Mouse (Mus musculus): Measurements from ENCODE around the gene Sox11. TPM values are rescaled to one million over a fixed set of nuclear protein-coding genes. Genes with fewer than 3 reads are reported as not detected.

Gene Sox11
- polyA plus RNA-seq, 1 experiment: 5.4 TPM

GRCm38 (mm10) chr12:27311316-27311832 lies 31.0 kb downstream of the Sox11 start:
- TF ChIP-seq CTCF (IDR thresholded peaks at IDR 0.05; ENCODE audit: insufficient read depth, low read length) (no peak), POLR2A (IDR thresholded peaks at IDR 0.05; ENCODE audit: borderline replicate concordance, extremely low read depth, low read depth, low read length) (no peak)
- Histone ChIP-seq H3K4me1 (ENCODE audit: control insufficient read depth, insufficient read depth, low read length) (no peaks in the 10 kb centered on the region), H3K4me3 (replicated peaks; ENCODE audit: extremely low read depth, low read depth, low read length) (no peak overlapping the region)
- no peak for DNase-seq
- WGBS: 32% methylated on average over 5 of the region's 5 CpGs

GRCm38 (mm10) chr12:27310703-27311102 lies 31.7 kb downstream of the Sox11 start:
- no peak for DNase-seq
- whole genome bisulfite sequencing: 47% methylated on average over 13 of the region's 13 CpGs
- Histone ChIP-seq H3K4me3 (replicated peaks; ENCODE audit: extremely low read depth, low read depth, low read length) (no peak overlapping the region), H3K4me1 (ENCODE audit: control insufficient read depth, insufficient read depth, low read length) (no peaks in the 10 kb centered on the region)
- TF ChIP-seq CTCF (IDR thresholded peaks at IDR 0.05; ENCODE audit: insufficient read depth, low read length): no peak
- no peak for TF ChIP-seq POLR2A (IDR thresholded peaks at IDR 0.05; ENCODE audit: borderline replicate concordance, extremely low read depth, low read depth, low read length)

DNA sequence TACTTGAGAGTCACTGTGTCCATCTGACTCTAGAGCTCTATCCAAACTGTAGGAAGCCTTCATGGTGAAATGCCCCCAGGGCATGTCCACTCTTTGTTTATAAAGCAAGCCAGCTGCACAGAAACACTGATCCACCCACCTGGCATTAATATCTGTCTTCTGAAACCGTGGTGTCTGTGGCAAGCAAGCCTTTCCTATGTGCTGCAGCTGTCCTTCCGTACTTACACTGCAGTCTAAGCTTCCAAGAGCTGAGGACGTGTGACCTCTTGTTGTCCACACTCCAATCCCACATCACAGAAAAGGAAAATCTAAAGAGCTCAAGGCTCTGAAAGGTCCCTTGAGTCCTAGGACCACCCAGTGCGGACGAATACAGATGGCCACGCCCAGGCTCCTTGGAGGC lies 32.4 kb downstream of the Sox11 start:
- TF ChIP-seq POLR2A (IDR thresholded peaks at IDR 0.05; ENCODE audit: borderline replicate concordance, extremely low read depth, low read depth, low read length) (no peak), CTCF (IDR thresholded peaks at IDR 0.05; ENCODE audit: insufficient read depth, low read length) (no peak)
- no peak for DNase-seq
- H3K4me1 ChIP-seq (ENCODE audit: control insufficient read depth, insufficient read depth, low read length): no peaks in the 10 kb centered on the region
- H3K4me3 ChIP-seq (replicated peaks; ENCODE audit: extremely low read depth, low read depth, low read length): no peak overlapping the region
- 64% methylated on average over 6 of the region's 6 CpGs for WGBS

GRCm38 (mm10) chr12:27304713-27305437 lies 37.5 kb downstream of the Sox11 start:
- Histone ChIP-seq H3K4me1 (ENCODE audit: control insufficient read depth, insufficient read depth, low read length) (no peaks in the 10 kb centered on the region), H3K4me3 (replicated peaks; ENCODE audit: extremely low read depth, low read depth, low read length) (no peak overlapping the region)
- WGBS: 29% methylated on average over 2 of the region's 2 CpGs
- TF ChIP-seq CTCF (IDR thresholded peaks at IDR 0.05; ENCODE audit: insufficient read depth, low read length) (no peak), POLR2A (IDR thresholded peaks at IDR 0.05; ENCODE audit: borderline replicate concordance, extremely low read depth, low read depth, low read length) (no peak)
- no peak for DNase-seq

DNA sequence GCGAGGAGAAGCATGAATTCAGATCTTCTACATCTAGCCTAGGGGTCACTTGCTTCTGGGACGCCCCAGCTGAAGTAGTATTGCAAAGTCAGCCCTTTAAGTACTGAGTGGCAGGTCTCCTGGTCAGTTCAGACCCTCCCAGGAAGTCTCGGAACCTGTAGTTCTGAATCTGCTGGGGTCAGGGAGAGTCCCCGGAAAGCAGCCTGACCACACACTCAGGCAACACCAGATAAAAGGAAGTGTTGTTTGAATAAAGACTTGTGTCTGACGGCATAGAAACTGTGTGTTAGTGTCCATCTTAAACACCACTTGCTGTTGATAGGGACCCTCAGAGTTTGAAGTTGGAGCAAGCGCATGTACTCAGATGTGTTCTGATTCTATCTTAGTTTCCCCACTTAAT lies 39.2 kb downstream of the Sox11 start:
- 37% methylated on average over 6 of the region's 6 CpGs for WGBS
- TF ChIP-seq POLR2A (IDR thresholded peaks at IDR 0.05; ENCODE audit: borderline replicate concordance, extremely low read depth, low read depth, low read length): no peak
- TF ChIP-seq CTCF (IDR thresholded peaks at IDR 0.05; ENCODE audit: insufficient read depth, low read length): no peak
- no peak for DNase-seq
- no peak overlapping the region for H3K4me3 ChIP-seq (replicated peaks; ENCODE audit: extremely low read depth, low read depth, low read length)
- H3K4me1 ChIP-seq (ENCODE audit: control insufficient read depth, insufficient read depth, low read length): no peaks in the 10 kb centered on the region

- TF ChIP-seq POLR2A (IDR thresholded peaks at IDR 0.05; ENCODE audit: borderline replicate concordance, extremely low read depth, low read depth, low read length): no peak
- TF ChIP-seq CTCF (IDR thresholded peaks at IDR 0.05; ENCODE audit: insufficient read depth, low read length): no peak
- H3K4me3 ChIP-seq (replicated peaks; ENCODE audit: extremely low read depth, low read depth, low read length): no peak overlapping the region
- 90% methylated on average over 3 of the region's 3 CpGs for WGBS
- no peaks in the 10 kb centered on the region for H3K4me1 ChIP-seq (ENCODE audit: control insufficient read depth, insufficient read depth, low read length)
- no peak for DNase-seq
Observed at GRCm38 (mm10) chr12:27298721-27299120, 43.7 kb downstream of the Sox11 start.

GRCm38 (mm10) chr12:27294191-27294590 lies 48.2 kb downstream of the Sox11 start:
- no peak for DNase-seq
- TF ChIP-seq CTCF (IDR thresholded peaks at IDR 0.05; ENCODE audit: insufficient read depth, low read length): no peak
- no peak for TF ChIP-seq POLR2A (IDR thresholded peaks at IDR 0.05; ENCODE audit: borderline replicate concordance, extremely low read depth, low read depth, low read length)
- Histone ChIP-seq H3K4me1 (ENCODE audit: control insufficient read depth, insufficient read depth, low read length) (no peaks in the 10 kb centered on the region), H3K4me3 (replicated peaks; ENCODE audit: extremely low read depth, low read depth, low read length) (no peak overlapping the region)
- WGBS: 32% methylated on average over 1 of the region's 1 CpGs

GRCm38 (mm10) chr12:27293736-27294135 lies 48.6 kb downstream of the Sox11 start:
- H3K4me3 ChIP-seq (replicated peaks; ENCODE audit: extremely low read depth, low read depth, low read length): no peak overlapping the region
- DNase-seq: no peak
- no peaks in the 10 kb centered on the region for H3K4me1 ChIP-seq (ENCODE audit: control insufficient read depth, insufficient read depth, low read length)
- TF ChIP-seq POLR2A (IDR thresholded peaks at IDR 0.05; ENCODE audit: borderline replicate concordance, extremely low read depth, low read depth, low read length) (no peak), CTCF (IDR thresholded peaks at IDR 0.05; ENCODE audit: insufficient read depth, low read length) (no peak)
- 62% methylated on average over 10 of the region's 10 CpGs for WGBS

DNA sequence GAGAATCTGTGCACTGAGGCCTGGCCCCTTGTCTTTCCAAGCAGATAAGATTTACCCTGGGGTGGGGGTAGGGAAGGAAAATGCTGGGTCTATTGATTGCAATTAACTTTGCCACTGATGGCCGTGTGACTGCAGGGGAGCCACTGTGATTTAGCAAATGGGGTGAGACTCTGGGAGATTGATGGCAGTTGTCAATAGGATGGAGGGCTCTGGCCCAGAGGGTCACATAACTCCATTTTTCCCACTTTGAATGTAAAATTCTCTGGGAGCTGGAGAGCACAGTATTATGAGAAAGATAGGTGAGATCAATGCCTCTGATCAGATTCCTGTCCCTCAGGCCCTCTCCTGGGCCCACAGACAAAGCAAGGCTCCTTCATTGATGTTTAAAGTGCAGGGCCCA lies 49.2 kb downstream of the Sox11 start:
- no peak for TF ChIP-seq CTCF (IDR thresholded peaks at IDR 0.05; ENCODE audit: insufficient read depth, low read length)
- TF ChIP-seq POLR2A (IDR thresholded peaks at IDR 0.05; ENCODE audit: borderline replicate concordance, extremely low read depth, low read depth, low read length): no peak
- H3K4me3 ChIP-seq (replicated peaks; ENCODE audit: extremely low read depth, low read depth, low read length): no peak overlapping the region
- 82% methylated on average over 1 of the region's 1 CpGs for WGBS
- no peaks in the 10 kb centered on the region for H3K4me1 ChIP-seq (ENCODE audit: control insufficient read depth, insufficient read depth, low read length)
- no peak for DNase-seq

Measured in lung, adult 2 months (tissue).